Mouse (Mus musculus) induced T-regulatory cell, adult 2 months (primary cell): ENCODE measurements around the gene Tm7sf2.
A peak's percentile ranks its signal among the peaks of the same experiment; 100 is the strongest.

Experiments used
- DNase-seq: peaks from one replicate; pipeline ENCODE4 v3.0.0-alpha.2; 2012; ENCODE audit warnings: low read depth

The Tm7sf2 gene

DNA sequence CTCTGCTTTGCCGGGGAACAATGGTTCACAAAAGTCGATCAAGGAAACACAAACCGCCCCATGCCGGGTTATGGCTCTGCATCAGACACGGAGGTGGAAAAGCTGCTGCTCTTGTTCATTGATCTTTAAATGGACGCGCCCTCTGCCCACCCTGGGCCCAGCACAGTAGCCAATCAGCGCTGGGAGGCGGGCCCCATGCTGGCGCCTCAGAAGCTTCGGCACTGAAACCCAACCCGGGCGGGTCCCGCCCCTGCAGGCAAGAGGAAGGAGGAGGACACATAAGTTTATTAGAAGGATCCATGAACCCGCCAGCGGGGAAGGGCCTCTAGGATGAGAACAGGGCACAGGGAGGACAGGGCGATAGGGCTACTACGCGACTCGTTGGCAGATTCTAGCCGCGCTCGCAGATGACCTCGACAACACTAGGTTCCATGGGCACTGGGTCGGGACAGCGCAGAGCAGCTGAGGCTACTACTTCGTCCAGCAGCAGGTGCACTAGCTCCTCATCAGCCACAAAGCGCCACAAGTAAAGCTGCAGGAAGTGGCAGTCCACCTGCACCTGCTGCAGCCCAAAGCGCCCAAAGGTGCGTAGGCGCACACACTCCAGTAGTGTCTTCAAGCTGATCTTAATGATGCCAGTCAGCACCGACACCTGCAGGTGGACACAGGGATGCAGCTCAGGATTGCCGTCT, at the start of gene Tm7sf2:
Gene Tm7sf2, minus strand, starts transcription at position 650 of the 692 bp plus-strand sequence.
- peak; percentile 92 for DNase-seq

GRCm38 (mm10) chr19:6117346-6117985, 49.3 kb upstream of the Tm7sf2 start:
- DNase-seq: peak; percentile 36

DNA sequence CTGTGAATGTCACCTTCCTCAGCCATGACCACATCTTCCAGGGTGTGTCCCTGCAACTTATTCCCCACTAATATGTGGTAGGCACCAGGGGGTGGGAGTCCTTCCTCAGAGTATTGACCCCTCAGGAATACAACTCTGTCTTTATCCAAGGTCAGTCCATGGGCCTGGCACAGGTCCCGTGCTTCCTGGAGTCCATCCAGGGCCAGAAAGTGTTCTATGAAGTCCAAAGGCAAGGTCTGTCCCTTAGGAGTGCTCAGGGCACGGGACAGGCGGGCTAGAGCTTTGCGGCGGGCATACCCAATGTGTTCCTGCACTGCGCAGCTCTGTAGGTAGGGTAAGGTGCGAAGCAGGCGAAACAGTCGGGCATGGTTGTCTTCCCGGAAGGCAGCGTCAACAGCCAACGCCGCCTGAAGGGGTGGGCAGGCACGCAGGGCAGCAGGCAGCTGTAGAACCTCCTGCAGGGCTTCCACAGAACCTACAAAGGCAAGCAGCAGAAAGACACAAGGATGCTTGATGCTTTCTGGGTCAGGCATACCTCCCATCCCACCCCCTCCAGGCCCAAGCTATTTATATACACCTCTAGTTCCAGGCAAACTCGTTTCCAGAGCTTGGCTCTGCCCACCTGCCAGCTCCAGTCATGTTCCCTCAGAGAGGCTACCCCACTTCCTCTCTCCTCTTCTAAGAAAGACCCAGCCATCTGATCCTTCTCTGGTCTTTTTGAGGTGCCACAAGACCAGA, 48.1 kb upstream of the Tm7sf2 start:
- DNase-seq: no peak

DNA sequence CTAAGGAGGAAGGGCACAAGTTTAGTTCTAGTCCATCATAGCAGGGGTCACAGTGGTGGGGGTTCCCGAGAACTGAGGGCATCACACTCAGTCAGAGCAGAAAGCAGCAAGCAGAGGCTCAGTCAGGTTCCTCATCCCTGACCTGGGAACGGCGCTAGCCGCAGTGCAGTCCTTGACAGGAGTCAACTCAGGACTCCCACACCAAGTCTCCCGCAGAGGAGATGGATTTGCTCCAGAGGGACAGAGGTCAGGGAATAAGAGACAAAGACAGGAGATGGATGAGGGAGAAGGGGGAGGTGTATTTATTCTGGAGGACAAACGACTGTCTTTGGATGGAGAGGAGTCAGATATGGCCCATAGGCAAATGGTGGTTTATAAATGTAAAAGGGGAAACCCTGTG, 44.9 kb upstream of the Tm7sf2 start:
- DNase-seq: no peak

GRCm38 (mm10) chr19:6105586-6105985, 37.4 kb upstream of the Tm7sf2 start, which contains the start of gene Naaladl1:
Naaladl1 (plus strand) TSS chr19:6105782.
- no peak for DNase-seq

- no peak for DNase-seq
Observed at GRCm38 (mm10) chr19:6104476-6104875, 36.3 kb upstream of the Tm7sf2 start.

GRCm38 (mm10) chr19:6102169-6102853, 34.1 kb upstream of the Tm7sf2 start:
- DNase-seq: no peak

DNA sequence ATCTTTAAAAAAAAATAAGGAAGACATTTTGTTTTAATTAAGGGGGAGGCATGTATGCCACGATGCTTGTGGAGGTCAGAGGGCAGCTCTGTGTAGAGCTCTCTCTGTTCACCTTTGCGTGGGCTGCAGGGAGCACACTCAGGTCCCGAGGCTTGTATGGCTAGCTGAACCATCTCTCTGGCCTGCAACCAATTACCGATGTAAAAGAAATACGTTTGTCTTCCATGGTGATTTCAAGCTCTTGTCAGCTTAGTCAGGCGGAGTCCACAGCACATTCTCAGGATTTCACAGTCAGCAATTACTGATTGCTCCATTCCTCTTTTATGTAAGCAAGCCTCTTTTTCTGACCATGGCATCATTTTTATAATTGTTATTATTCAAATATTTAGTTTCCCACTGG, 33.0 kb upstream of the Tm7sf2 start:
- no peak for DNase-seq

- DNase-seq: no peak
Observed at GRCm38 (mm10) chr19:6097847-6098246, 29.7 kb upstream of the Tm7sf2 start.

DNA sequence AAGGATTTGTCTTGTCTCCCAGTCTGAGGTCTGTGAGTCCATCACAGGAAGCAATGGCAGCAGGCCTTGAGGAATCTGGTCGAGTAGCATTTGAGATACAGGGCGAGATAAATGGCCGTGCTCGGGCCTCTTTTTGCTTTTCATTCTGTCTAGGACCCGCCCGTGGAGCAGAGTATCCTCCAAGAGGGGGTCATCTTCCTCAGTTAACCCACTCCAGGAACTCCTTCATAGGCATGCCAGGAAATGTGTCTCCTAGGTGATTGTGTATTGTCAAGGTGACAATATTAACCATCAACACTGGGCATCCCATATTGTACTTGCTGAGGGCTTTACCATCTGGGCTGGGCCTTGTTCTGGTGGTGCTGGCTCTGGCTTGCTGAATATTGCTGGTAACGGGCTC, 25.9 kb upstream of the Tm7sf2 start, which contains the start of gene AC131692.1:
Gene AC131692.1, plus strand, starts transcription at position 301 of the 400 bp plus-strand sequence.
- DNase-seq: no peak

- no peak for DNase-seq
Observed at GRCm38 (mm10) chr19:6088841-6089240, 20.7 kb upstream of the Tm7sf2 start.

GRCm38 (mm10) chr19:6085417-6085879, 17.3 kb upstream of the Tm7sf2 start:
- peak; percentile 92 for DNase-seq

- DNase-seq: peak; percentile 99
Observed at GRCm38 (mm10) chr19:6084478-6085248, 16.5 kb upstream of the Tm7sf2 start, which contains the start of the genes Zfpl1 and Cdca5. Zfpl1 (minus strand) TSS chr19:6084956. Cdca5 (plus strand) TSS chr19:6084983.

- no peak for DNase-seq
Observed at GRCm38 (mm10) chr19:6082156-6082555, 14.0 kb upstream of the Tm7sf2 start, which contains the start of gene Gm28374. Gm28374 (minus strand) TSS chr19:6082256.

DNA sequence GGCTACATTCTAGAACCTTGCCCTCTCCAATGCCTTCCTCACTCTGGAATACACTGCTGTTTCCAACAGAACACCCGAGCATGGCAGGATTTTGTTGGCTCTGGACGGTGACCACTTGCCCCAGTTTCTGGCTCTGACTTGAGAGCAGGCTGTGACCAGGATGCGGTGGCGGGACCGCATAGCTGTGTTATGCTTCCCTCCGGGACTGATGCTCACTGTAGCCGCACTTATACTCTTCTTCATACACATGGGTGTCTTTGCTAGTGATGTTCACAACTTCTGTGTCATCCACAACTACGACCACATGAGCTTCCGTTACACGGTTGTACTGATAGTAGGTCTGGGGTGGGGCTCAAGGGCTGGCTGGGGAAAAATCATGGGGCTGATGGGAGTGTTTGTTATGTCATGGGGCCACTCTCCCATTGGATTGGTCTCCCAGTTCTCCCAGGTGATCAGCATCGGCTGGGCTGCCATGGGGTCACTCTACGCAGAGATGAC, 11.9 kb upstream of the Tm7sf2 start, which contains the start of gene Tmem262:
Gene Tmem262, plus strand, starts transcription at position 51 of the 498 bp plus-strand sequence.
- no peak for DNase-seq

GRCm38 (mm10) chr19:6076564-6077393, 8.6 kb upstream of the Tm7sf2 start, which contains the start of gene Vps51:
Vps51 (minus strand) TSS chr19:6077231.
- peak; percentile 96 for DNase-seq

GRCm38 (mm10) chr19:6073889-6074288, 5.7 kb upstream of the Tm7sf2 start:
- DNase-seq: no peak

- no peak for DNase-seq
Observed at GRCm38 (mm10) chr19:6071261-6071660, 3.1 kb upstream of the Tm7sf2 start.

DNA sequence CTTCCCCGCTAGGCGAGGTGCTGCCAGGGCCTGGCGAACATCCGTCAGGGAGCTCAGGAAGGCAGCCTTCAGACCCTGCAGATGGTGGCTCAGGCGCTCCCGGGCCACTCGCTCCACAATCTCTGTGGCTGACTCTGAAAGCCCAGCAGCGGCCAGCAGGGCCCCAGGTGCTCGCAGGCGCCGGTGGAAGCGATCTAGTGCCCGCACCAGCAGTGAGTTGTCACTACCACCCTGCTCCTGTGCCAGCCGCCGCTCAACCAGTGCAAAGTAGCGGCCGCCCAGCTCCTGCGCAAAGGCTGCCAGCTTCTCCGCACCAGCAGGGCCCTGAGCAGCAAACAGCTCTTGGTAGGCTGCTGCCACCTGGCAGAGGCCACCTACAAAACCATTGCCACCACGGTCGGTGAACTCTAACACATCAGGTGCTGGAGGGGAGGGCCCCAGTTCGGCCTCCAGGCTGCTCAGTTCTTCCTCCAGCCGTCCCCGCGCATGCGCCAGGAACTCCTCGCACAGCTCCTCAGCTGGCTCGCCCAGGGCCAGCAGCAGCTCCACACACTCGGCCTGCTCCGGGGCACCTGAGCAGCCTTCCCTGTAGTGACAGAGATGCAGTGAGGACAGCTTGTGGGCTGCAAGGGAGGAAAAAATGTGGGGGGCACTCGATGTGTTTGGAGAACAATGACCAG, 2.5 kb upstream of the Tm7sf2 start:
- DNase-seq: peak; percentile 53
